Mouse (Mus musculus) left cerebral cortex, postnatal 10 days (tissue): ENCODE measurements at regions not wholly inside any gene's neighbourhood (a gene's known extent, or its start where the extent isn't known, plus 50 kb on each side); places are given as distances from the start of the nearest gene placed in this dataset.

Experiments used
- DNase-seq, 2 experiments: peaks; one replicate each; pipeline ENCODE4 v3.0.0; 2021 to 2022; ENCODE audit warnings: low spot score in 2 of 2, mixed read lengths in 1 of 2; ENCODE audit errors: extremely low spot score in 1 of 2
- intact Hi-C: fragments of 180-260 bp; cut with DNase I; formaldehyde crosslinking; loops from one replicate; pipeline ENCODE4 v1.15.1; 2025

DNA sequence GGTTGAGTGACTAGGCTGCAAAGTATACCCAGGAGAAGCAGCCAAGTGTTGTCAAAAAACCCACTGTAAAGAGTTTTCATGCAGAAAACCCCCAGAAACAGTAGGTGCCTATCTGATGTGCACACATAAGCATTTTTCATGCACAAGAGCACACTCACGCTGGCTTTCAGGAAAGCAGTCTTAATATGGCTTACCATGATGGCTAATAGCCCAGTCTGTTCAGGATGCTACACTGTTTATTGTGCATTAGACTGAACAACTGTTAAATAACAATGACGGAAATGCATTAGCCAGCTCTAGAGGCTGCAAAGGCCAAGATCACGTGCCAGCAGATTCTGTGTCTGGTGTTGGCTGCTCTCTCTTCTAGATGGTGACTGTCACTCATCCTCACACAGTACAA is 556.1 kb downstream of the Tmem182 start:
- intact Hi-C loops, result no loop called here
- no peak for DNase-seq

DNA sequence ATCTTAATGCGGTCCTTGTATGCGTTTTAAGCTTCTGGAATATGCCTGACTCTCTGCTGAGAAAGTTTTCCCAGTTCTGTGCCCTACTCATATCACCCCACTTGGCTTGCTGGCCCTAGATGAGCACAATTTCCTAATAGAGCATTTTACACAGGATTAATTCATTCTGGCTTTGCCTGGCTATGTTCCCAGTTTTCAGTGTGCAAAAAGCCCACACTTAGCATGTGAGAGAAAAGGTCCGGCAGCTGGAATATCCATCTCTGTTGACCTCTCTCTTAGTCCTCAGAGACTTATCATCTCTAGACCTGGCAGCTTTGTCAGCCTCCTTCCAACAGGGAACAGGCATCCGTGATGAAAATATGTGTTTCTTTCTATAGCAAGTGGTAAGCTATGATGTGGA is 574.6 kb downstream of the Tmem182 start:
- DNase-seq, result no peak
- intact Hi-C loops, result no loop called here

DNA sequence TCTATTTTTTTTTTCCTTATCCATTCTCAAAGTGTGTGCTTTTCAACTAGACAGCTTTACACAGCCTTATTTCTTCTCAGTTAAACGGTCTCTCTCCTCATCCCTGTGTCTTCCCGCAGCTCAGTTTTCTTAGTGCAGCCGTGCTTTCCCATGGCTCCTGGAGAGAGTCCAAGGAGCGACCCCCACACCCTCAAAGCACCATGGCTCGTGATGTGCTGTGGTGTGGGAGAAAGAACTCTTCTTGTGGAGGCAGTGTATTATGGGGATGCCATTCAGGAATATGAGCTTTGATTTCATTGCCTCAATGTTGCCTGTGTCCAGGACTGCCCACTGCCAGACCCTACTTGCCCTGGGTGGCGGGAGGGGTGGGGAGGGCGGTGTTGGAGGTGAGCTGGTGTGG is 576.1 kb downstream of the Tmem182 start:
- intact Hi-C loops, result no loop called here
- no peak for DNase-seq

DNA sequence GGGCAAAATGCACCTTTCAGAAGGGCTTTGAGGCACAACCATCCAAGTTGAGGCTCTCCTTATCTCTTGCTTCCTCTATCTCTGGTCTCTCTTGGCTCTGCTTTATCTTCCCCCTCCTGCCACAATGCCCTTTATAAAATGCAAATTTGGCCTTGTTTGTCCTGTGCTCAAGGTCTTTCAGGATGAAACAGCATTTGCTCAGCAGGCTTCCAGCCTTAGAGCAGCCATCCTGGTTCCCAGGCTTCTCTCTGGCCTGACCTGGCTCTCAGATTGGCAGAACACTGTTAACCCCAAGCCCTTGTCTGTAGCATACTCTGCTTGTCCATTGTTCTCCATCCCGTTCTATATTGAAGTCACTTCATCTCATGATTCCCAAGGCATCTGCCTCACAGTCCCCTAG is 579.3 kb downstream of the Tmem182 start:
- no peak for DNase-seq

DNA sequence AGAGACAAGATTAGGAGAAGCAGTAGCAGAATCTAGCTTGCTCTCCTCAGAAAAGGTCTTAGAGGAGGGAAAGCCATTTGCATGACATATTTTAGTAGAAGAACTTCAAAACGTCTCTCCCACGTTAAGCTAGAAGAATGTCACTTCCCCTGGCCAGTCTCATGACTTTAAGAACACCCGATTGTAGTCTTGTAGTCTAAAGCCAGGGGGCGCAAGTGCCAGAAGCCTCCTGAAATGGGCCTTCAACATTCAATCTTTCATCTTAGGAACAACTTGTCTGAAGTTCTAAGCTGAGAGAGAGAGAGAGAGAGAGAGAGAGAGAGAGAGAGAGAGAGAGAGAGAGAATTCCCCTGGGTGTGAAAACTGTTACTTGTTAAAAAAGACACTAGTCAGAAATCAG is 581.0 kb downstream of the Tmem182 start:
- intact Hi-C loops, result no loop called here
- DNase-seq, result no peak

More for the DNA sequence above, 579.3 kb downstream of the Tmem182 start:
- intact Hi-C loops, result no loop called here

DNA sequence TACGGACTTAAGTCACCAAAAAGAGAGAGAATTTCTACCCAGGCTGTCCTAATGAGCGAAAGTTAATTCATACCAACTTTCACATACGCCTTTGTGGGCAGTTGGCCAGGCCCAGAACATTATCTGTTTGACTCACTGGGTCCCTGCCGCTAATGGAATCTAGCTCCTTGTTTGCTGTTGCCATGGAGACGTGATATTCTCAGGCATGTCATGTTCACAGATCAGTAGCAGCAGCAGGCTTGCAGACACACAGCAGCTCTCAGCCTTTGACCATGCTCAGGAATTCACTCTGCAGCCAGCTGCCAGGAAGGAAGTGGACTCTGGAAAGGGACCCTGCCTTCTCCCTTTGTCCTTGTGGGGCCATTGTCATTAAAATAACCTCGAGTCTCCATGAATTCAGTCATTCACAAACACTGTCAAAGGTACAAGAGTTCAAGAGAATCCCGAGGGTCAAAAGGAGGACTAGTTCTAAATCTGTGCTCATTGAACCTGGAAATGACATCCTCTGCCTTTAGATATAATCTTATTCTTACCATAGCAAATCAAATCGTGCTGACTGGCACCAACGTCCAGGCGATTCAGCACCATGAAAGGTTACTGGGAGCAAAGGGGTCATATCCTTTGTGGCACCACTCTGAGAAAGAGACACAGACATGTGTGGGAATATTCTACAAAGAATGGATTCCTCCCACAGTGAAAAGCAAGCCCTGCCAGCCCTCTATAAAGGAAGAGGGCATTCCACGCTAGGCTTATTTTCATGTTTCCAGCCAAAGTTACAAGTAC is 584.9 kb downstream of the Tmem182 start:
- peak; percentile 56 to 67 for DNase-seq
- intact Hi-C loops, result no loop called here

DNA sequence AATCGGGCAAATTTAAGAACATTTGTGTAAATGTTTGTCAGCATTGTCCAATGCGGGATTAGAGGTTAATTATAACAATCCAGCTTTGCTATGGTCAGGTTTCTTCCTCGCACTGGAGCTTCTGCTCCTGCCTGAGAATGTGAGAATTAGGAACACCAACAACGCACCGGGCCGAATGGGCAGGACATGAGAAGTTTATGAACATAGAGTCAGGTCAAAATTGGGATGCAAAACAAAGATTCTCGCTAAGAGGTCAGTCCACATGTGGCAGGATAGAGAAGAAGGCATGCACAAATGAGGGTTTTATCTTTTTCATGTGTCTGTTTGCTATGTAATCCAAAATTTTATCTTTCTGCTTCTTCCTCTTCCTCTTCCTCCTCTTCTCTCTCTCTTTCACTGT is 585.7 kb downstream of the Tmem182 start:
- DNase-seq, result no peak
- intact Hi-C loops, result no loop called here

DNA sequence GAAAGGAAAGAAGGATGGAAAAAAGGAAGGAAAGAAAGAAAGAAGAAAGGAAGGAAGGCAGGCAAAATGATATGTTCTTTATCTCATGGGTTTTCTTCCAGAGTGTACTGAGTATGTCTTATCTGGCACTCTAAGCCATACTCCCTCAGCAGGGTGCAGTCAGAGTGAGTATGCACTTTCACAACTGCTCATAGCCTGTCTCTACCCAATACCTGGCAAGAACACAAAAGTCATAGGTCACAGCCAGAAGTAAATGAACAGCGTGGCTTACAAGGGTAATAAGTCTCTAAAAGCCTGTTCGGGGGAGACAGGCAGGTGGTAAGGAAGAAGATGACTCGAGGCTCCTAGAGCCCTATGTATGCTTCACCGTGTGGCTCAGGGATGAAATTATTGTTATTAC is 587.9 kb downstream of the Tmem182 start:
- intact Hi-C loops, result no loop called here
- DNase-seq, result no peak

DNA sequence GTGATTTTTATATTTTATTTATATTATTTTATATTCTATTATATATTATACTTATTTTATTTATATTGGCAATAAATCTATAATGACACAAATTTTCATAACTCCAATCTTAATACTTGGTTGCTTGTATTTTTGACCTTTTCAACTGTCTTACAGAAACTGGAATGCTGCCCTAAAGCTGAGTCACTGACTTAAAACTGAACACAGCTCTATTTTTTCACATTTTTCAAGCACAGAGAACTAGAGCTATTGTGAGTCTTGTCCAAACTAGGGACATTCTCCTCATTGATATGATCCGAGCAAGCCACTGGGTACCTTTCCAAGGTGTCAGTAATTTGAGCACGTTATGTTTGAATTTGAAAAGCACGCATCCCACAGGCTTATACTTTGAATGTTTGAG is 589.7 kb downstream of the Tmem182 start:
- DNase-seq, result no peak
- intact Hi-C loops, result no loop called here

DNA sequence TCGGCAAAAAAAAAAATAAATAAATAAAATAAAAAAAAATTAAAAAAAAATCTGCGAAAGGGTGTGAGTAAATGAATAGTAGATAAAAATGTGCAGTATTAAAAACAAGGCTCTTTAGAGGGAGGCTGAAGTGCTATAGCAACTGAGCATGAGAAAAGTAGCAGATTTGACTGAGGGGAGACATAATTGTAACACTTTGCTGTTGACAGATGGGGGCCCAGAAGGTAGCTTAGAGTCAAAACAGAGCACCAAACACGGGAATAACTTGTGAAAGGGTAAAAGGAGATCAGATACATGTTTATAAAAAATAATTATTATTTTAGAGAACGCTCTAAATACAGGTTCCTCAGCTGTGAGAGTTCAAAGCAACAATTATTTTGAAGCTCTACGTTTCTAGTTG is 605.1 kb downstream of the Tmem182 start:
- intact Hi-C loops, result no loop called here
- no peak for DNase-seq

DNA sequence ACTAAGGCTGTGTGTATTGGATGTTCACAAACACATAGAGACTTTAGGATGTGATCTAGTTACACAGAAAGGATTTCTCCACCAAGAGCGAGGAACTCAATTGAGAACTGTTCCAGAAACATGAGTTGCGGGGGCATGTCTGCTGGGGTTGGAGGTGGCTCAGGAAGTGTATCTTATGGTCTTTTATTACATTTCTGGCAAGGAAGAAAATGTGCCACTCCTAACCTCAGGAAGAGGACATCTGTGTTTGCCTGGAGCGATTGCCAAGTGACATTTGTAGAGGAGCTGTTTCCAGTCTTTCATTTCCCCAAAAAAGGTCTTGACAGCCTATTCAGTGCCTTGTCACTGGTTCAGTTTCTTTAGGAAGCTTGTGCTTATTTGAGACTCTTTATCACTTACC is 606.2 kb downstream of the Tmem182 start:
- intact Hi-C loops, result no loop called here
- DNase-seq, result no peak

DNA sequence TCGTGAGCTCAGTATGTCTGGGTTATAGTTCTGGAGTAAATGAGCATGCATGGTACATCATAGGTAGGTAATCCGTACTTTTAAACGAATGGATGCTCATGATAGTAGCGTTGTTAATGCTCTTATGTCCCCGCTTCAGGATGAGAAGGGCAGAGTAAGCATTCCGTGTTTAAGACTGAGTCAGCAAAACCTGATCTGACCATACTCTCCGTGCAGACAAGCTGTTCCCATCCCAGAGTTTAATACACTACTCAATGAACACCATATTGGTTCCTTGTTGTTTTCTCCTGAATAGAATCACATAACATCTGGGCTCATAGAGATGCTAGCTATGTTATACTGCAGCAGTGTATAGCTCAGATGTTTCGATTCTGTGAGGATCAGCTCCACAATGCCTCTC is 606.7 kb downstream of the Tmem182 start:
- intact Hi-C loops, result no loop called here
- DNase-seq, result no peak

DNA sequence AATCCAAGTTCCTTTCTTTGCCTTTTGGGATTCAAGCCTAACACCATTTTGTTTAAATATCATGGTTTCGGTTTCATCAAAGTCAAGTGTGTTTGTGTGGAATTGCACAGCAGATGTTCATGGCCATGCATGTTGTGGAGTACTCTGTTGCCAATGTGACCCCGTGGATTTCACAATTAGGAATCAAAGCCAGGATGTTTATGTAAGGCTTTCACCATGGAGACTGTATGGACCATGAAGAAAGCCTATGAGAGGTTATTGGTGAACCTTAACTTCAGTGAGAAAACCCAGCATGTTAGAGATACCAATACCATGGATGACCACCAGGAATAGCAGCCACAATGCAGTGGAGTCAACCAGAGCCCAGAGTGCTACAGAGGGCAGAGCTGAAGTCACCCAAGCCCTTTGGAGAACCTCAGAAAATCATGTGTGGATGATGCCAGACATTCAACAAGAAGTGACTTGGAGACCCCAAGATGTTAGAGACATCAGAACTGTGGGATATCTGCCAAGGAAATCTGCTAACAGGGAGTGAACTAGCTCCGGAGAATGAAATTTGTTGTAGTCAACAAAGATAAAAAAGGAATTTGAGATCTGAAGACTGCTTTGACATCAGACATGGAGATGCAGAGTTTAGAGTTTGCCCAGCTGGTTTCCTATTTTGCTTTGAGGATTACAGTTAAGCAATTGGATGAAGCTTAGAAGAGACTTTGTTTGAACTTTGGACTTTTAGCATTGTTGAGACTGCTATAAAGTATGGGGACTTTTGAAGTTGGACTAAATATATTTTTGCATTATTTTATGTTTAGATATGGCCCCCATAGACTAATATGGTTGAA is 615.3 kb downstream of the Tmem182 start:
- no peak for DNase-seq
- intact Hi-C loops, result no loop called here

DNA sequence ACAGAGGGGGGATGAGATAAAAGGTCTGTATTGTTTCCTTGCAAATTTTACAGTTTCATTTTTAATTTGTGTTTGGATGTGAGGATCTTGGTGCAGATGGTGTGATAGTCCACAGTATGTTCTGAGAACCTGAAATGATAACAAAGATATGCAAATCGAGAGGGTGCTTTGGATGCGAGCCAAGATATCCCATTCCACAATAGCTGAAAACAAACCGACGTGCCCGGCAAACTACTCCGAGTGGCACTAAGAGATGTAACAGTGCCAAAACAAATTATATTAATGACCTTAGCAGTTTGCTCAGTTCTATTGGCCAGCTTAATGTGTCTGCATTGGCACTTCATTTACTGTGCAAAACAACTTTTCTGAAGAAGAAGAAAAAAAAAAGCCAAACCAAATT is 622.5 kb downstream of the Tmem182 start:
- DNase-seq, result peak; percentile 24 to 27
- intact Hi-C loops, result no loop called here

DNA sequence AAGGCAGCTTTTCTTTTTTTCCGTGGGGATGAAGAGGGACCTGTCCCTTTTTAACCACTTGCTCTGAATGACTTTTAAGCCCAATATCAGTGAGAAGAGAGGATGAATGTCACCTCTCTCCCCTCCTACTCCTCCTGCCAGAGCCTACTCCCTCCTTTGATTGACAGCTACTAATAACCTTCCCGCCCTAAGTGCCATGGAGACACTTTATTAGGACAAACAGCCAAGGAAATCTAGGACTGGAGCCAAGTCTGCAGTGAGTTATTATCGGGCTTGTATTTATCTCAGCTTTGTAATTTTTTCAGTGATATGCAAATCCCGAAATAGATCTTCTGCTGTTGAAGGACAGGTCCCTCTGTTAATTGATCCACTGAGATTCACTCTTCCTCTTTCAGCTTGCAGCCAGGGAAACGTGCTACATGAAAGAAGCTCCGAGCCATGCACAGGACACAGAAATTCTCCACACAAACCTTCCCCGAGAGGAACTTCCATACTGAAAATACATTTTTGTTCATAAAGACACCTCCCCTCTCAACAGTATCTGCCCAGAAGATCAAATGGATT is 625.8 kb downstream of the Tmem182 start:
- no peak for DNase-seq
- intact Hi-C loops, result no loop called here

DNA sequence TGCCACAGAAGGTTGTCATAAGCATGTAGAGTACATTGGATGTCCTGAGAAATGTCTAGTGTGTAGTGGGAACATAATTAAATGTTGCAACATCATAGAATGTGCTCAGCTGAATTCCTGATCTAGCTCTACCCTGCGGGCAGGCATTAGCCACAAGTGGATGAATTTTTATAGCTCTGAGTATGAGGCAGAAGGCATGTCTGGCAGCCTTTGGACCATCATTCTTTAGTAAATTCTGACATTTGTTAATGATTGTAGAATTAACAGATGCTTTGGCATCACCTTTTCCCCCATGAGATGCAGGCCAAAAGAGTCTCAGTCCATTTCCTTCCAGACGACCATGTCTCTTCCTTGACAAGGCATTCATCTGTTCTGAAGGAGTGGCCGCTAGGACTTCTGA is 630.0 kb downstream of the Tmem182 start:
- intact Hi-C loops, result no loop called here
- no peak for DNase-seq

DNA sequence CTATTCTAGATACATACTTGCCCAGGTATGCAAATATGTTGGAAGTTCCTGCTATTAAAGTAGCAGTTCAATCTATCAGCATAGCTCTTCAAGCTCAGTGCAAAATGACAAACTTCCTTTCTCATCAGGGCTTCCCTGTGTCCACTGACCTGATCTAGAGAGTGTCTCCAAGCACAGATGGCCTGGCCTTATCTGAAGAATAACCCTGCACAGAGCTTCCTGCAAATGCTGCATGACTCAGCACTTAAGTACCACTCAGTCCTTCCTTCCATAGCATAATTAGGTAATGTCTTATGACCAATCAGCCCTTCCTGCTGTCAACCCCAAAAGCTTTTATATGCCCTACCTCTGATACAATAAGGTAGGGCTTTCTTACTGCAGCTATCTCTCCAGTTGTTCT is 644.6 kb downstream of the Tmem182 start:
- intact Hi-C loops, result no loop called here
- no peak for DNase-seq
